Mouse (Mus musculus): ENCODE data around the gene Kcnq1.

- TF ChIP-seq CTCF (conservative IDR thresholded peaks at IDR 0.05; ENCODE audit: low read length), result no peak
- no peak for TF ChIP-seq NANOG (IDR thresholded peaks at IDR 0.05; ENCODE audit: borderline replicate concordance, low read length)
These were observed 30.4 kb downstream of the Kcnq1 start for GRCm38 (mm10) chr7:143136561-143136960.
